Mouse (Mus musculus): ENCODE measurements around the gene Lrrfip1.

GRCm38 (mm10) chr1:91169157-91169556 is 170.6 kb downstream of the Lrrfip1 start:
- no peak for TF ChIP-seq USF1 (IDR thresholded peaks at IDR 0.05; ENCODE audit: low read depth)
- no peak for TF ChIP-seq MAX (IDR thresholded peaks at IDR 0.05)
- TF ChIP-seq CTCF (IDR thresholded peaks at IDR 0.05; ENCODE audit: control insufficient read depth, insufficient read depth, insufficient read length) = no peak
- TF ChIP-seq MYOD1 (IDR thresholded peaks at IDR 0.05; ENCODE audit: control insufficient read depth, insufficient read length, low read depth) = no peak
- no peak for TF ChIP-seq FOSL1 (IDR thresholded peaks at IDR 0.05; ENCODE audit: insufficient read depth, low read length, poor library complexity, severe bottlenecking)
- no peak for TF ChIP-seq MYOG (IDR thresholded peaks at IDR 0.05; ENCODE audit: control insufficient read depth, extremely low read depth, insufficient read length)

Measured in C2C12 (cell line).